Mouse (Mus musculus) heart, embryonic 15.5 days (tissue): ENCODE measurements around the gene Ogdh. TPM values are rescaled to one million over a fixed set of nuclear protein-coding genes. Genes with fewer than 3 reads are reported as not detected.

Experiments
- ATAC-seq: fragments of 200-750 bp; cut with Nextera tagmentation; replicated peaks from 2 replicates; pipeline ENCODE4 v1.8.0; 2017; ENCODE audit warnings: low read depth, moderate TSS enrichment; ENCODE audit not compliant: insufficient number of reproducible peaks, insufficient read depth, low FRiP score
- H3K27ac ChIP-seq: fragments of 300-500 bp; sonication (generic); 2 replicates; pipeline ENCODE4 v1.5.1; 2015; ENCODE audit warnings: mild to moderate bottlenecking, inconsistent platforms
- H3K27me3 ChIP-seq: fragments of 300-500 bp; sonication (generic); 2 replicates; pipeline ENCODE4 v1.6.1; 2015; ENCODE audit warnings: inconsistent platforms
- H3K36me3 ChIP-seq: fragments of 300-500 bp; sonication (generic); 2 replicates; pipeline ENCODE4 v1.6.1; 2015; ENCODE audit warnings: mild to moderate bottlenecking, inconsistent platforms
- H3K4me1 ChIP-seq: fragments of 300-500 bp; sonication (generic); replicated peaks from 2 replicates; pipeline ENCODE4 v1.6.1; 2015; ENCODE audit warnings: inconsistent platforms
- H3K4me2 ChIP-seq: fragments of 300-500 bp; sonication (generic); 2 replicates; pipeline ENCODE4 v1.6.1; 2015; ENCODE audit warnings: inconsistent platforms, mild to moderate bottlenecking, moderate library complexity
- H3K4me3 ChIP-seq: fragments of 300-500 bp; sonication (generic); 2 replicates; pipeline ENCODE4 v1.5.1; 2015; ENCODE audit warnings: mild to moderate bottlenecking, inconsistent platforms
- H3K9ac ChIP-seq: fragments of 300-500 bp; sonication (generic); 2 replicates; pipeline ENCODE4 v1.6.1; 2015; ENCODE audit warnings: mild to moderate bottlenecking, inconsistent platforms
- H3K9me3 ChIP-seq: fragments of 300-500 bp; sonication (generic); replicated peaks from 2 replicates; pipeline ENCODE4 v1.6.1; 2016; ENCODE audit warnings: inconsistent platforms
- WGBS: fragments of 180-500 bp; shearing (Covaris S2); methylation state at CpG from one replicate; pipeline ENCODE4 v1.1.7; 2015; ENCODE audit warnings: mixed read lengths; 5-methylcytosine and 5-hydroxymethylcytosine counted together
- microRNA-seq: library from miRNA; unstranded; fragments of <30 nt; microRNA quantifications from one replicate; pipeline ENCODE4, GENCODE M21; 2016
- polyA plus RNA-seq: library from polyadenylated mRNA; unstranded; fragments of >200 nt; fragmentation: Nextera tagmentation; extraction: Ambion mirVana; gene quantifications from 2 replicates; pipeline ENCODE4 v1.2.1, GENCODE M21; 2015

The Ogdh gene
- polyA plus RNA-seq, 1 experiment from 2014 or later: 264 TPM

GRCm38 (mm10) chr11:6393866-6394265, 102.4 kb downstream of the Ogdh start:
- Histone ChIP-seq H3K36me3 (peaks cover 37% of the 10 kb centered on the region), H3K9ac (no peak overlapping the region), H3K4me1 (peaks cover 21% of the 10 kb centered on the region), H3K27me3 (no peaks in the 10 kb centered on the region), H3K4me2 (no peak overlapping the region), H3K27ac (no peak overlapping the region), H3K9me3 (no peaks in the 10 kb centered on the region), H3K4me3 (no peak overlapping the region)
- ATAC-seq: no peak
- 53% methylated on average over 1 of the region's 1 CpGs for WGBS

- H3K4me2 ChIP-seq: no peak overlapping the region
- peaks cover 53% of the 10 kb centered on the region for H3K36me3 ChIP-seq
- 85% methylated on average over 5 of the region's 5 CpGs for WGBS
These were observed 104.1 kb downstream of the Ogdh start for GRCm38 (mm10) chr11:6395565-6395964.

GRCm38 (mm10) chr11:6398141-6398540, 106.7 kb downstream of the Ogdh start:
- no peak overlapping the region for H3K4me3 ChIP-seq
- no peaks in the 10 kb centered on the region for H3K27me3 ChIP-seq
- WGBS: 87% methylated on average over 10 of the region's 10 CpGs

More at GRCm38 (mm10) chr11:6395565-6395964, 104.1 kb downstream of the Ogdh start:
- ATAC-seq: no peak
- Histone ChIP-seq H3K27ac (no peak overlapping the region), H3K9me3 (no peaks in the 10 kb centered on the region), H3K4me1 (peaks cover 11% of the 10 kb centered on the region), H3K9ac (no peak overlapping the region), H3K4me3 (no peak overlapping the region), H3K27me3 (no peaks in the 10 kb centered on the region)

GRCm38 (mm10) chr11:6402515-6403510, 111.4 kb downstream of the Ogdh start:
- Histone ChIP-seq H3K4me2 (no peak overlapping the region), H3K9me3 (no peaks in the 10 kb centered on the region), H3K27ac (no peak overlapping the region), H3K27me3 (no peaks in the 10 kb centered on the region), H3K4me1 (peaks cover 35% of the 10 kb centered on the region), H3K9ac (no peak overlapping the region), H3K36me3 (peaks cover 63% of the 10 kb centered on the region), H3K4me3 (no peak overlapping the region)
- no peak for ATAC-seq
- 87% methylated on average over 19 of the region's 19 CpGs for WGBS

More at GRCm38 (mm10) chr11:6398141-6398540, 106.7 kb downstream of the Ogdh start:
- H3K4me1 ChIP-seq: no peaks in the 10 kb centered on the region
- no peaks in the 10 kb centered on the region for H3K9me3 ChIP-seq
- peaks cover 79% of the 10 kb centered on the region for H3K36me3 ChIP-seq
- no peak overlapping the region for H3K9ac ChIP-seq
- H3K4me2 ChIP-seq: no peak overlapping the region
- no peak for ATAC-seq
- no peak overlapping the region for H3K27ac ChIP-seq

- WGBS: 90% methylated on average over 5 of the region's 5 CpGs
- H3K27ac ChIP-seq: peak overlapping the region; percentile 91
- peaks cover 35% of the 10 kb centered on the region for H3K4me1 ChIP-seq
- H3K27me3 ChIP-seq: no peaks in the 10 kb centered on the region
- no peak overlapping the region for H3K4me2 ChIP-seq
- no peak overlapping the region for H3K4me3 ChIP-seq
- H3K9me3 ChIP-seq: no peaks in the 10 kb centered on the region
- no peak for ATAC-seq
- H3K9ac ChIP-seq: 0 out of 2 replicates have a peak overlapping the region, but pooled peaks have one; percentile 19
- peaks cover 55% of the 10 kb centered on the region for H3K36me3 ChIP-seq
These were observed 112.5 kb downstream of the Ogdh start for GRCm38 (mm10) chr11:6403830-6404405.

GRCm38 (mm10) chr11:6404699-6405566, 113.5 kb downstream of the Ogdh start:
- H3K9ac ChIP-seq: peak overlapping the region; percentile 46; the same call in 1 of the 2 replicates
- no peaks in the 10 kb centered on the region for H3K9me3 ChIP-seq
- ATAC-seq: peak; percentile 38; the same call in 1 of the 2 replicates
- no peak overlapping the region for H3K4me2 ChIP-seq
- peaks cover 35% of the 10 kb centered on the region for H3K4me1 ChIP-seq
- peaks cover 44% of the 10 kb centered on the region for H3K36me3 ChIP-seq
- H3K27me3 ChIP-seq: no peaks in the 10 kb centered on the region
- no peak overlapping the region for H3K4me3 ChIP-seq
- peak overlapping the region; percentile 91 for H3K27ac ChIP-seq
- WGBS: 65% methylated on average over 9 of the region's 9 CpGs

GRCm38 (mm10) chr11:6405591-6406081, 114.2 kb downstream of the Ogdh start:
- WGBS: 64% methylated on average over 4 of the region's 4 CpGs
- Histone ChIP-seq H3K27ac (peak overlapping the region; percentile 91), H3K9ac (peak overlapping the region; percentile 46; the same call in 1 of the 2 replicates), H3K9me3 (no peaks in the 10 kb centered on the region), H3K27me3 (no peaks in the 10 kb centered on the region), H3K4me1 (peaks cover 38% of the 10 kb centered on the region), H3K4me3 (no peak overlapping the region), H3K36me3 (peaks cover 39% of the 10 kb centered on the region), H3K4me2 (no peak overlapping the region)
- no peak for ATAC-seq

Small RNA genes within 50 kb of the gene (microRNA-seq; reads per million reads assigned to microRNA genes)
- not detected for gene Mir7651

Other genes with a start within 250 kb of the Ogdh start
- gene Camk2b, start 225.3 kb upstream of the Ogdh start, polyA plus RNA-seq: 2.8 and 3.5 TPM in 2 replicates
- gene A730071L15Rik, start 91.6 kb upstream of the Ogdh start, polyA plus RNA-seq: 0.34 and 0.55 TPM in 2 replicates
- gene Nudcd3, start 91.2 kb upstream of the Ogdh start, polyA plus RNA-seq: 28.9 and 33.5 TPM in 2 replicates
- gene Npc1l1, start 61.5 kb upstream of the Ogdh start, polyA plus RNA-seq: not detected in 2 replicates
- gene Ddx56, start 23.9 kb upstream of the Ogdh start, polyA plus RNA-seq: 45.8 and 60.3 TPM in 2 replicates
- gene Tmed4, start 16.8 kb upstream of the Ogdh start, polyA plus RNA-seq: 76.0 and 84.3 TPM in 2 replicates
- 6.6 and 8.2 TPM in 2 replicates for gene Zmiz2, start 97.4 kb downstream of the Ogdh start, polyA plus RNA-seq
- gene Ppia, start 123.8 kb downstream of the Ogdh start, polyA plus RNA-seq: 3,680 and 4,098 TPM in 2 replicates
- gene H2afv, start 152.8 kb downstream of the Ogdh start, polyA plus RNA-seq: 318 and 327 TPM in 2 replicates
- gene Purb, start 184.3 kb downstream of the Ogdh start, polyA plus RNA-seq: 24.0 and 26.1 TPM in 2 replicates
- 1.2 and 4.9 TPM in 2 replicates for gene Myo1g, start 229.3 kb downstream of the Ogdh start, polyA plus RNA-seq